ENCODE assay signal across 11 mouse cellular contexts in genomic region chr8:120188510-120188909, GRCm38 (mm10). TPM values are rescaled to one million over a fixed set of nuclear protein-coding genes. Genes with fewer than 3 reads are reported as not detected.
DNase-seq lines count a peak whose midpoint lies in the region; ATAC-seq lines count a peak whose summit lies in the region.
"Had no signal": no experiment of that assay in that cellular context is flagged by ENCODE, and none has a peak within 500 bp of the region (broad histone marks: within the 10 kb centered on the region; RNA-seq: fewer than 3 reads in every experiment).

No protein-coding gene starts in this region.

- H3K4me3 ChIP-seq in midbrain, embryonic 10.5 days, result no peak overlapping the region
- H3K4me3 ChIP-seq in midbrain, embryonic 11.5 days (ENCODE audit: low read depth, low read length), result no peak overlapping the region
- no peak overlapping the region for H3K4me3 ChIP-seq in liver, embryonic 12.5 days
- H3K4me3 ChIP-seq: hindbrain, embryonic 12.5 days; limb, embryonic 12.5 days had no signal

- peak; percentile 52 to 57 for DNase-seq in cerebellum, postnatal 10 days
- no peak for DNase-seq in cerebellum, postnatal 36 days
- DNase-seq in midbrain, embryonic 10.5 days (ENCODE audit: low spot score), result no peak
- DNase-seq in midbrain, embryonic 11.5 days (ENCODE audit: low spot score, missing footprints), result no peak
- DNase-seq in heart, adult 9 months (ENCODE audit: low spot score in 2 of 2), result peak; percentile 83 to 88
- DNase-seq in kidney, postnatal 36 days, result peak; percentile 85 to 87
- DNase-seq in retina, embryonic 14.5 days (ENCODE audit: low spot score), result no peak
- DNase-seq: cerebellum, adult 2 months had no signal

- WGBS in midbrain, embryonic 10.5 days, result 82% methylated on average over 6 of the region's 6 CpGs
- WGBS in midbrain, embryonic 11.5 days, result 82% methylated on average over 6 of the region's 6 CpGs
- WGBS in liver, embryonic 12.5 days (ENCODE audit: insufficient replicate concordance), result 69% methylated on average over 6 of the region's 6 CpGs

- H3K4me1 ChIP-seq in midbrain, embryonic 10.5 days, result peaks cover 58% of the 10 kb centered on the region
- H3K4me1 ChIP-seq in midbrain, embryonic 11.5 days (ENCODE audit: control insufficient read depth, insufficient read depth, low read length), result peaks cover 25% of the 10 kb centered on the region
- H3K4me1 ChIP-seq in liver, embryonic 12.5 days, result peaks cover 18% of the 10 kb centered on the region; the same call in 1 of the 2 replicates

- H3K27me3 ChIP-seq in midbrain, embryonic 10.5 days (ENCODE audit: low read depth, poor library complexity, severe bottlenecking), result peaks cover 13% of the 10 kb centered on the region; the same call in 1 of the 2 replicates
- H3K27me3 ChIP-seq in midbrain, embryonic 11.5 days (ENCODE audit: control insufficient read depth, insufficient read depth, low read length), result no peaks in the 10 kb centered on the region
- H3K27me3 ChIP-seq in liver, embryonic 12.5 days (replicated peaks), result peaks cover 24% of the 10 kb centered on the region
- H3K27me3 ChIP-seq: limb, embryonic 12.5 days had no signal

- no peak for ATAC-seq in midbrain, embryonic 11.5 days (ENCODE audit: low FRiP score)
- no peak for ATAC-seq in liver, embryonic 12.5 days

- no peaks in the 10 kb centered on the region for H3K36me3 ChIP-seq in midbrain, embryonic 10.5 days
- no peaks in the 10 kb centered on the region for H3K36me3 ChIP-seq in midbrain, embryonic 11.5 days (ENCODE audit: control insufficient read depth, insufficient read depth, low read length)
- H3K36me3 ChIP-seq in liver, embryonic 12.5 days, result no peaks in the 10 kb centered on the region
- H3K36me3 ChIP-seq: hindbrain, embryonic 12.5 days; limb, embryonic 12.5 days had no signal

- peak overlapping the region; percentile 50; the same call in 1 of the 2 replicates for H3K27ac ChIP-seq in midbrain, embryonic 10.5 days (replicated peaks)
- no peak overlapping the region for H3K27ac ChIP-seq in midbrain, embryonic 11.5 days (ENCODE audit: low read depth, low read length)
- H3K27ac ChIP-seq in liver, embryonic 12.5 days, result no peak overlapping the region
- H3K27ac ChIP-seq: hindbrain, embryonic 12.5 days; limb, embryonic 12.5 days had no signal

- H3K4me2 ChIP-seq in midbrain, embryonic 11.5 days, result no peak overlapping the region
- no peak overlapping the region for H3K4me2 ChIP-seq in liver, embryonic 12.5 days
- H3K4me2 ChIP-seq: hindbrain, embryonic 12.5 days; limb, embryonic 12.5 days had no signal

- H3K9ac ChIP-seq in midbrain, embryonic 11.5 days (ENCODE audit: low read length), result no peak overlapping the region
- no peak overlapping the region for H3K9ac ChIP-seq in liver, embryonic 12.5 days
- H3K9ac ChIP-seq: hindbrain, embryonic 12.5 days; limb, embryonic 12.5 days had no signal

- H3K9me3 ChIP-seq in midbrain, embryonic 10.5 days (replicated peaks), result peaks cover 8% of the 10 kb centered on the region; the same call in 1 of the 2 replicates
- no peaks in the 10 kb centered on the region; the same call in 1 of the 2 replicates for H3K9me3 ChIP-seq in midbrain, embryonic 11.5 days (ENCODE audit: control insufficient read depth, low read length)
- no peaks in the 10 kb centered on the region for H3K9me3 ChIP-seq in liver, embryonic 12.5 days (replicated peaks)
- H3K9me3 ChIP-seq: hindbrain, embryonic 12.5 days; limb, embryonic 12.5 days had no signal

RNA-seq across cellular contexts. Expression of gene Fam92b, which starts 11.2 kb away (rescaled TPM):
- 2.6 and 3.3 TPM in 2 replicates for polyA plus RNA-seq in midbrain, embryonic 10.5 days (2016; fragmentation: Nextera tagmentation; extraction: Ambion mirVana)
- 2.4 and 3.4 TPM in 2 replicates for polyA plus RNA-seq in midbrain, embryonic 11.5 days (2014; fragmentation: Nextera tagmentation; extraction: Ambion mirVana)
- polyA plus RNA-seq in liver, embryonic 12.5 days (2016; fragmentation: Nextera tagmentation; extraction: Ambion mirVana), result not detected in 2 replicates
- polyA plus RNA-seq: limb, embryonic 12.5 days had no signal

RNA-seq across cellular contexts. Expression of gene Gse1, which starts 39.7 kb away (rescaled TPM):
- 12.7 and 15.6 TPM in 2 replicates for polyA plus RNA-seq in midbrain, embryonic 10.5 days (2016; fragmentation: Nextera tagmentation; extraction: Ambion mirVana)
- polyA plus RNA-seq in midbrain, embryonic 11.5 days (2014; fragmentation: Nextera tagmentation; extraction: Ambion mirVana), result 18.5 and 20.7 TPM in 2 replicates
- polyA plus RNA-seq in liver, embryonic 12.5 days (2016; fragmentation: Nextera tagmentation; extraction: Ambion mirVana), result 14.5 and 15.9 TPM in 2 replicates

Comparison
In these comparisons a context has a peak if more than half of its experiments do, and no peak if none do; other contexts are left out.
1. DNase-seq: peak in cerebellum, postnatal 10 days (2 of 2), heart, adult 9 months (2 of 2) and kidney, postnatal 36 days (2 of 2); none in cerebellum, postnatal 36 days (0 of 2), midbrain, embryonic 10.5 days (single experiment), midbrain, embryonic 11.5 days (single experiment) and retina, embryonic 14.5 days (single experiment).